Mouse (Mus musculus) c-Kit-positive CD71-negative TER-119-negative erythroid progenitor cells, embryonic 14.5 days (primary cell): ENCODE results near the gene Dscaml1.

ENCODE experiments used
- DNase-seq: peaks from one replicate; pipeline ENCODE4 v3.0.0-alpha.2; 2013; ENCODE audit warnings: low read depth

The Dscaml1 gene

GRCm38 (mm10) chr9:45572787-45573492 is 146.5 kb downstream of the Dscaml1 start:
- DNase-seq, result no peak

- DNase-seq, result no peak
Measured at GRCm38 (mm10) chr9:45573493-45573815, 147.0 kb downstream of the Dscaml1 start.

DNA sequence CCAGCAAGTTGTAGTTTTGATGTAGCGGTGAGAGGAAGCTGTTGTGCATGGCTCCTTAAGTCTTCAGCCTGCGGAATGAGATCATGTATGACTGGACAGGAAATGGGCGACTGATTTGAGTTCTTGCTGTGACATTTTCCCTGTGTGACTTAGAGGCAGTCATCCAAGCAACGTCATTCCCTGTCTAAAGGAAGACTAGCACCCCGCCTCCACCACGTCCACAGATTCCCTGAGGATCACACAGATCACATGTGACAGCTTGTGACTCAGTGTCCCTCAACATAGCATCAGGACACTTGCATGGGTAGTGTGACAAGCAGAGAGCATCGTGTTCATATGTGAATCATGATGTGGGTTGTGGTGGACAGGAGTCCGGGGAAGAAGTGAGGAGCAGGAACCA is 147.6 kb downstream of the Dscaml1 start:
- no peak for DNase-seq

DNA sequence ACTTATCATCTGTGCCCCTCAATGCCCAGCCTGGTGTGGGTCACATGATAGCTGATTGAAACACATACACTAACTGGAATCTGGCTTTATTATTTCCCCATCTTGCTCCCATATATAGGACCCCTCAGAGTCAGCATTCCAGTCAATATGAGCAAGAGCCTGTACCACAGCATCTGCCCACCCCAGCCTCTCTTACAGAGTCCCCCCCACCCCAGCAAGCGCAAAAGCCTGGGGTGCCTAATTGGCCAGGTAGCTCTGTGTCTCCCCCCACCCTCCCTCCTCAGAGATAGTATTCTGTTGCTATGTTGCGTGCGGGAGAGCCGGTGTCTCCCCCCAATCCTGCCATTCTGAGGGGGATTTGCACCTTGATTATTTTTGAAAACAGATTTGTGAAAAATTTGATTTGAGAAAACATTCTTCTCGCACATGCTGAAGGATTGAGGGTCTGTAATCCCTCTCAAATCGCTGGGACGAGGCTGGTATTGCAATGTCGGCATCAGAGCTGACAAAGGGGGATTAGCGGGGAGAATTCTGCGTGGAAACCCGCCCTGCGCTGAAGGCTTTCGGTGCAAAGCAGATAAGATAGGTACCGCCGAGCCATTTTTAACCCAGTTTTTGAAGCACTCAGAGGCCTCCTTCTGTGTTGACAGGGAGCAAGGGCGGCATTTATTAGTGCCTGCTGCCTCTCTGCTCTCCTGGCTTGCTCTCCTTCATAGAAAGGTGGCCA is 153.8 kb downstream of the Dscaml1 start:
- no peak for DNase-seq

GRCm38 (mm10) chr9:45586475-45586874 is 160.0 kb downstream of the Dscaml1 start:
- DNase-seq, result no peak

- no peak for DNase-seq
Measured at GRCm38 (mm10) chr9:45587704-45588103, 161.3 kb downstream of the Dscaml1 start.

DNA sequence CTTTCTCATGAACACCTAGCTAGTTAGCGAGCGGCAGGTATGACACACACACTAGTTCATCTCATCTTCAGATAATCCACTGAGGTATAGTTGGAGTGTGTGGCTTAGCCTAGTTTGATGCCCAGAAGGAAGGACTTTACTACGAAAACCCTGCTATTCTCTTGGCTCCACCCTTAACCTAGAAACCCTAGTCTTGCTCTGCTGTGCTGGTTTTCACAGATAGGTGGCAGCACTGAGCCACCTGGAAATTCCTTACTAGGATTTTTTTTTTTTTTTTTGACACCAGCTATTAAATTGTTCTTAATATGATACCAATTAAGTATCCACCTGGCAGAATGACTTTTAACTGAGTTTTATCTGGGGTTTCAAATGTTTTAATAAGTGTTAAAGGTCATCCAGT is 163.4 kb downstream of the Dscaml1 start:
- DNase-seq, result peak; percentile 43

DNA sequence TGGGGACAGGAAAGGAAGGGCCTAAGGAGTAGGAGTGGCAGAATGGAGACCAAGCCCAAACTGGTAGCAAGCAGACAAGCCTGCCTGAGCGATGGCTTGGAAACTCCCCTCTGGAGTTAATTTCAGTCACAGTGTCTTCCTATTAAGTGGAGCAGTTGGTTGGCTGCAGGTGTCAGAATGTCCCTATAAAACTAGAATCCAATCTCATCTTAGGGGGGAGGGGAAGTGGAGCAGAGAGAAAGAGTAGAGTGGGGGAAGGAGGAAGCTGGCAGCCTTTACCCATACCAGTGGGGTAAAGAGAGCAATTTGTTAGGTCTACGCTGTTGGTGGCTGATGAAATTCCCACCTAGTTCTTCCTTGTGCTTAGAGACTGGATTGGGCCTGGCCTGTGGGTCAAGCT is 164.6 kb downstream of the Dscaml1 start:
- DNase-seq, result no peak

DNA sequence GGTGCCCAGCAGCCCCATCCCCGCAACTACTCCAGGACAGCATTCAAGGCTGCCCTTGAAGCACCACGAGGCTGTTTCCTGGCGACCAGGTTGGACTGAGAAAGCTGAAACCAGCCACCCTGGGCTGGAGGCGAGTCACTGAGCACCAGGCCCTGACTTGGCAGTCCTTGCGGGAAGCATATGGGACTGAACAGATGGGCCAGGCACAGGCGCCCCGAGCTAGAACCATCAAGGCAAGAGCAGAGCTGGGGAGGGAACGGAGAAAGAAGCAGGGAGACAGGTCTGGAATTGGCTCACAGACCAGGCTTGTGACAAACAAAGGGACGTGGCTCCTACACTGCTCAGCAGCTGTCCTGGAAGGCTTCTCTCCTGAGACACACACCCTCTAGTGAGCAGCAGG is 165.9 kb downstream of the Dscaml1 start:
- no peak for DNase-seq

DNA sequence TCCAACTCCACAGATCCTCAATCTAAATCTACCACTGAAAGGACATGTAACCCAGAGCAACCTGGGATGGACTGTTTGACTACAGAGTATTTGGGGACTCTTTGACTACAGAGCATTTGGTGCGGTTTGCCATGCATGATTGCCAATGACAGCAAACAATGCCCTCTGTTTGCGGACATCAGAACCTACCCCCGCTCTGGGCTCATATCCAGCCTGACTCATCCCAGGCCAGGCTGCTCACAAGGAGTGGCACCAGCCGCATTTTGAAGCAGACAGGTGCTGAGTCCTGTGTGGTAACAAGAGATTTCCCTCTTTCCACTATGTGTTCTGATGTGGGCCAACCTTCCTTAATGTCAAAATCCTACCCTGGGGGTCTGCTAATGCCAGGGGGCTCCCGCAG is 171.7 kb downstream of the Dscaml1 start:
- no peak for DNase-seq

GRCm38 (mm10) chr9:45599377-45599776 is 172.9 kb downstream of the Dscaml1 start:
- no peak for DNase-seq

DNA sequence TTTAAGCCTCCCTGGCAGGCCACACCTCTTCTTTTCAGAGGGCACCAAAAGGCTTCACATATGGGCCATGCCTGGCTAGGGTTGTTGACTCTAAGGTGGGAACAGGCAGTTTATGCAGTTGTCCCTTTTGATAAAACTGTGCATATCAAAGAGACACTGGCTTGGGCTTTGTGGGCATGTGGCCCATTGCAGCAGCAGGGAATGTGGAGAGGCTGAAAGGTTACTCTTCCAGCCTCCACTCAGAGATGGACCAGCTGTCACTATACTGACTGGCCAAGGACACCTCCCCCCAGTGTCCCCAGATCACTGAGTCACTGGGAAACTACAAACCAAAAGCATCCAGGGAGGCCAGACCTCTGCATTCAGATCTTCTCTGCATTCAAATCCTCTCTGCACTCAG is 180.9 kb downstream of the Dscaml1 start:
- DNase-seq, result no peak

- DNase-seq, result no peak
Measured at GRCm38 (mm10) chr9:45608097-45609031, 181.9 kb downstream of the Dscaml1 start.

- DNase-seq, result no peak
Measured at GRCm38 (mm10) chr9:45610336-45611060, 184.1 kb downstream of the Dscaml1 start.

DNA sequence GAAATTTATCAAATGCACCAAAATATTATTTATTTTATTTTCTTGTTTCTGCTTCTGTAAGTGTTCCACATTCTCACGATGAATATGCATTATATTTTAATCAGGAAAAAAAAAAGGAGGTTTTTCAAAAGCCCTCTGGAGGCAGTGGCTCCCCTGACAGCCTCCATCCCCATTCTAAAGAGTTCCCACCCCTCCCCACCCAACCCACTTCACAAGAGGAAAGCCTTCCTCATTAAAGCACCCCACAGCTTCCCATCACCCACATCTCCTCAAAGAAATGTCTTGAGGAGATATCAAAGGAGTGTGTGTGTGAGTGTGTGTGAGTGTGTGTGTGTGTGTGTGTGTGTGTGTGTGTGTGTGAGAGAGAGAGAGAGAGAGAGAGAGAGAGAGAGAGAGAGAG is 188.2 kb downstream of the Dscaml1 start:
- DNase-seq, result no peak

GRCm38 (mm10) chr9:45617889-45618288 is 191.5 kb downstream of the Dscaml1 start:
- DNase-seq, result no peak

DNA sequence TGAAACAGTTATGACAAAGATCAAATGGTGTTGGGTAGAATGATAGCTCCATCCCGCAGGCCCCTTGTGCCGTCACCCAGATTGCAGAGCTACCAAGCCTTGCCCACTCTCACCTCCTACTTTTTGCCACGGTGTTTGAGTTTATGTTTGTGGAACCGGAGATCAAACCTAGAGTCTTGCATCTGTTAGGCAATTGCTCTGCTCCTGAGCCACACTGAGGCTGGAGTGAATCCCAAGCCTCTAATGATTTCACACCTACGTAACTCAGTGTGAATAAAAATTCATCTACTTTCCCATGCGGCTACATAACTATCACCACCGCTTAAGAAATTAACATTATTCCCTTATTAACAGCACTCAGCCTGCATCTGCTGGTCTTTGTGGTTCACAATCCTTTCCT is 192.0 kb downstream of the Dscaml1 start:
- no peak for DNase-seq

GRCm38 (mm10) chr9:45620049-45620448 is 193.6 kb downstream of the Dscaml1 start:
- DNase-seq, result no peak

GRCm38 (mm10) chr9:45620920-45621319 is 194.5 kb downstream of the Dscaml1 start:
- no peak for DNase-seq

GRCm38 (mm10) chr9:45625889-45626446 is 199.5 kb downstream of the Dscaml1 start:
- no peak for DNase-seq

DNA sequence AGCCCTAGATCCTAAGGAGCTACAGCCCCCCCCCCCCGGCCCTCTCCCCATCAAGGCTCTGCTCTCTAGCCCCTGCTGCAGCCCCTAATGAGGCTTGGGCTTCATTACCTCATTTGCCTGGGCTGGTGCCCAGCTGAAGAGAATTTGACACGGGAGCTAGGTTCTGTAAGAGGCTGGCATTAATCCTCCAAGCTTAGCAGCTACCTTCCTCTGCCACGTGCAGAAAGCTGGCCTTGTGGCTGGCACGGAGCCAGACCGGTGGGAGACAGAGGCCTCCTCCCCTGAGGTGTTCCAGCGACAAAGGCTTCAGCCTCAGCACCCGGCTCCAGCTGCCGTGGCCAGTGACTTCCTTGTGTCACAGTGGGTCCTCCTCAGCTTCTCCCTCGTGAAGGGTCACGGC is 206.1 kb downstream of the Dscaml1 start:
- no peak for DNase-seq

GRCm38 (mm10) chr9:45633036-45633435 is 206.6 kb downstream of the Dscaml1 start:
- DNase-seq, result no peak
